Mouse (Mus musculus): ENCODE measurements around the gene Pla2g2f.

Pla2g2f gene

GRCm38 (mm10) chr4:138762266-138762665, 4.8 kb upstream of the Pla2g2f start:
- no peak for DNase-seq (ENCODE audit: low spot score)

- no peak for DNase-seq (ENCODE audit: low spot score)
Measured at GRCm38 (mm10) chr4:138755983-138756382, 1.4 kb downstream of the Pla2g2f start.

- DNase-seq (ENCODE audit: low spot score) = no peak
Measured at GRCm38 (mm10) chr4:138755439-138755838, 2.0 kb downstream of the Pla2g2f start.

- no peak for DNase-seq (ENCODE audit: low spot score)
Measured at GRCm38 (mm10) chr4:138754432-138754831, 3.0 kb downstream of the Pla2g2f start.

- no peak for DNase-seq (ENCODE audit: low spot score)
Measured at GRCm38 (mm10) chr4:138753608-138754007, 3.8 kb downstream of the Pla2g2f start.

GRCm38 (mm10) chr4:138752603-138753002, 4.8 kb downstream of the Pla2g2f start:
- no peak for DNase-seq (ENCODE audit: low spot score)

GRCm38 (mm10) chr4:138748369-138749072, 8.9 kb downstream of the Pla2g2f start:
- no peak for DNase-seq (ENCODE audit: low spot score)

GRCm38 (mm10) chr4:138747851-138748250, 9.6 kb downstream of the Pla2g2f start:
- DNase-seq (ENCODE audit: low spot score) = no peak

- no peak for DNase-seq (ENCODE audit: low spot score)
Measured at GRCm38 (mm10) chr4:138746866-138747265, 10.6 kb downstream of the Pla2g2f start.

GRCm38 (mm10) chr4:138745884-138746283, 11.5 kb downstream of the Pla2g2f start:
- DNase-seq (ENCODE audit: low spot score) = no peak

GRCm38 (mm10) chr4:138739136-138739851, 18.1 kb downstream of the Pla2g2f start:
- no peak for DNase-seq (ENCODE audit: low spot score)

- DNase-seq (ENCODE audit: low spot score) = no peak
Measured at GRCm38 (mm10) chr4:138737031-138737430, 20.4 kb downstream of the Pla2g2f start, which contains the start of gene Ubxn10. Gene Ubxn10, minus strand, starts transcription at chr4:138737167.

- DNase-seq (ENCODE audit: low spot score) = no peak
Measured at GRCm38 (mm10) chr4:138734863-138735262, 22.6 kb downstream of the Pla2g2f start.

- no peak for DNase-seq (ENCODE audit: low spot score)
Measured at GRCm38 (mm10) chr4:138734105-138734504, 23.3 kb downstream of the Pla2g2f start.

GRCm38 (mm10) chr4:138729018-138729703, 28.3 kb downstream of the Pla2g2f start:
- DNase-seq (ENCODE audit: low spot score) = peak; percentile 18

GRCm38 (mm10) chr4:138725751-138726150, 31.7 kb downstream of the Pla2g2f start:
- no peak for DNase-seq (ENCODE audit: low spot score)

GRCm38 (mm10) chr4:138725127-138725461, 32.3 kb downstream of the Pla2g2f start:
- peak; percentile 48 for DNase-seq (ENCODE audit: low spot score)

GRCm38 (mm10) chr4:138724354-138725126, 32.9 kb downstream of the Pla2g2f start, which contains the start of gene Pla2g2c:
Gene Pla2g2c, plus strand, starts transcription at chr4:138724792.
- no peak for DNase-seq (ENCODE audit: low spot score)

GRCm38 (mm10) chr4:138723493-138724281, 33.7 kb downstream of the Pla2g2f start:
- DNase-seq (ENCODE audit: low spot score) = no peak

GRCm38 (mm10) chr4:138719264-138719596, 38.2 kb downstream of the Pla2g2f start:
- no peak for DNase-seq (ENCODE audit: low spot score)

- DNase-seq (ENCODE audit: low spot score) = no peak
Measured at GRCm38 (mm10) chr4:138718586-138719263, 38.7 kb downstream of the Pla2g2f start.

Measured in yolk sac, embryonic 10.5 days (tissue).